10 mouse cellular contexts compared by ENCODE assay signal in genomic region chr10:68060590-68061248, GRCm38 (mm10).
DNase-seq lines count a peak whose midpoint lies in the region; ATAC-seq lines count a peak whose summit lies in the region.
"Had no signal": no experiment of that assay in that cellular context is flagged by ENCODE, and none has a peak within 500 bp of the region (broad histone marks: within the 10 kb centered on the region; RNA-seq: fewer than 3 reads in every experiment).

No protein-coding gene starts in this region.

- H3K4me3 ChIP-seq in lung, embryonic 16.5 days (ENCODE audit: low read length), result no peak overlapping the region
- H3K4me3 ChIP-seq: forebrain, embryonic 12.5 days had no signal

- ATAC-seq in lung, embryonic 16.5 days (ENCODE audit: low read depth), result peak; percentile 71

- H3K36me3 ChIP-seq in lung, embryonic 16.5 days (ENCODE audit: control insufficient read depth, insufficient read depth, low read length), result no peaks in the 10 kb centered on the region
- H3K36me3 ChIP-seq: forebrain, embryonic 12.5 days had no signal

- 30% methylated on average over 16 of the region's 16 CpGs for WGBS in lung, embryonic 16.5 days

- H3K9me3 ChIP-seq in lung, embryonic 16.5 days (ENCODE audit: control insufficient read depth, low read length), result peaks cover 2% of the 10 kb centered on the region; the same call in 1 of the 2 replicates

- H3K4me2 ChIP-seq in lung, embryonic 16.5 days (ENCODE audit: low read depth, low read length), result no peak overlapping the region; the same call in 1 of the 2 replicates
- H3K4me2 ChIP-seq: forebrain, embryonic 12.5 days had no signal

- peak; percentile 33 for DNase-seq in adrenal gland, postnatal 14 days
- no peak for DNase-seq in adrenal gland, postnatal 25 days
- peak; percentile 29 for DNase-seq in urinary bladder, postnatal 14 days (ENCODE audit: low spot score)
- DNase-seq in urinary bladder, postnatal 25 days (ENCODE audit: low spot score), result no peak
- DNase-seq in testis, postnatal 10 days (ENCODE audit: low spot score), result peak; percentile 51
- no peak for DNase-seq in left cerebral cortex, postnatal 10 days (ENCODE audit: extremely low spot score in 1 of 2, low spot score in 2 of 2)
- no peak for DNase-seq in spleen, adult 18-20 months

- H3K27ac ChIP-seq in lung, embryonic 16.5 days (ENCODE audit: low read length), result peak overlapping the region; percentile 81
- H3K27ac ChIP-seq: forebrain, embryonic 12.5 days; macrophage had no signal

- no peaks in the 10 kb centered on the region for H3K27me3 ChIP-seq in lung, embryonic 16.5 days (ENCODE audit: control insufficient read depth, insufficient read depth, low read depth, low read length)
- H3K27me3 ChIP-seq: forebrain, embryonic 12.5 days had no signal

- H3K4me1 ChIP-seq in lung, embryonic 16.5 days (replicated peaks; ENCODE audit: control insufficient read depth, insufficient read depth, low read length), result no peaks in the 10 kb centered on the region

- intact Hi-C loops in left cerebral cortex, postnatal 10 days (cut with DNase I), result no loop called here

- H3K9ac ChIP-seq in lung, embryonic 16.5 days (ENCODE audit: low read length), result 0 out of 2 replicates have a peak overlapping the region, but pooled peaks have one; percentile 5
- H3K9ac ChIP-seq: forebrain, embryonic 12.5 days had no signal

Comparison
In these comparisons a context has a peak if more than half of its experiments do, and no peak if none do; other contexts are left out.
1. DNase-seq: peak in adrenal gland, postnatal 14 days (single experiment), urinary bladder, postnatal 14 days (single experiment) and testis, postnatal 10 days (single experiment); none in adrenal gland, postnatal 25 days (single experiment), urinary bladder, postnatal 25 days (single experiment), left cerebral cortex, postnatal 10 days (0 of 2) and spleen, adult 18-20 months (0 of 2).